Mouse (Mus musculus): Measurements from ENCODE around the gene Gbx1.
"Not testable (repeated sequence)": the region's sequence is repeated elsewhere in the genome, so short reads cannot be mapped to it uniquely, and the experiment has no call there.

DNA sequence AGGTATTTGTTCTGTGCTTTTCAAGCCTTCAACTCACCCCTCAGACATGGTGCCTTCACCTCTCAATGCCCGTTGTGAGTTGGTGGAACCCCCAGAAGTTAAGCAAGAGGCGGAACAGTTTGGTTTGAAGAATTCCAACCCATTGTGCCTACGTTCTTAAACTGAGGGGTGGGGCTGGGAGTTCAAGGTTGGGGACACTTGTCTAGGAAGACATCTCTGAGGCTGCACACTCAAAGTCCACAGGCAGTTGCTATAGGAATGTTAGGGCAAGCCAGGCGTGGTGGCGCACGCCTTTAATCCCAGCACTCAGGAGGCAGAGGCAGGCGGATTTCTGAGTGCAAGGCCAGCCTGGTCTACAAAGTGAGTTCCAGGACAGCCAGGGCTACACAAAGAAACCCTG lies 28.3 kb upstream of the Gbx1 start:
- TF ChIP-seq POLR2A (IDR thresholded peaks at IDR 0.05; ENCODE audit: borderline replicate concordance, control insufficient read depth, low read depth, low read length); CTCF (IDR thresholded peaks at IDR 0.05; ENCODE audit: control insufficient read depth, insufficient read depth, low read length): not testable (repeated sequence)

All from bone marrow, adult 2 months (tissue).